Mouse (Mus musculus) lung, embryonic 14.5 days (tissue): Measurements from ENCODE around the gene Camta2. TPM values are rescaled to one million over a fixed set of nuclear protein-coding genes. Genes with fewer than 3 reads are reported as not detected.

Experiments
- ATAC-seq: fragments of 200-750 bp; cut with Nextera tagmentation; 2 replicates; pipeline ENCODE4 v1.8.0; 2017; ENCODE audit warnings: mild to moderate bottlenecking, moderate TSS enrichment, moderate library complexity; ENCODE audit not compliant: insufficient read depth
- DNase-seq: peaks from one replicate; pipeline ENCODE4 v3.0.0-alpha.2; 2015
- H3K27ac ChIP-seq: fragments of 300-500 bp; sonication (generic); 2 replicates; pipeline ENCODE4 v1.5.1; 2014; ENCODE audit warnings: low read depth, mild to moderate bottlenecking, moderate library complexity
- H3K27me3 ChIP-seq: fragments of 300-500 bp; sonication (generic); 2 replicates; pipeline ENCODE4 v1.6.1; 2014; ENCODE audit warnings: low read length, control low read depth; ENCODE audit not compliant: insufficient read depth
- H3K36me3 ChIP-seq: fragments of 300-500 bp; sonication (generic); 2 replicates; pipeline ENCODE4 v1.6.1; 2014; ENCODE audit warnings: control low read depth; ENCODE audit not compliant: insufficient read depth
- H3K4me1 ChIP-seq: fragments of 300-500 bp; sonication (generic); 2 replicates; pipeline ENCODE4 v1.6.1; 2014; ENCODE audit warnings: antibody characterized with exemption, control low read depth; ENCODE audit not compliant: insufficient read depth
- H3K4me2 ChIP-seq: fragments of 300-500 bp; sonication (generic); 2 replicates; pipeline ENCODE4 v1.6.1; 2014; ENCODE audit warnings: mild to moderate bottlenecking
- H3K4me3 ChIP-seq: fragments of 300-500 bp; sonication (generic); 2 replicates; pipeline ENCODE4 v1.5.1; 2014; ENCODE audit warnings: low read depth, low read length
- H3K9ac ChIP-seq: fragments of 300-500 bp; sonication (generic); 2 replicates; pipeline ENCODE4 v1.6.1; 2014
- H3K9me3 ChIP-seq: fragments of 300-500 bp; sonication (generic); 2 replicates; pipeline ENCODE4 v1.6.1; 2016; ENCODE audit warnings: low read depth, low read length, control low read depth
- CTCF ChIP-seq: IDR thresholded peaks from 2 replicates; pipeline ENCODE4 v1.5.1; 2016; ENCODE audit warnings: antibody characterized with exemption, low read depth
- WGBS: fragments of 180-500 bp; shearing (Covaris S2); extraction: QIAGEN DNeasy Blood & Tissue Kit; methylation state at CpG from one replicate; pipeline ENCODE4 v1.1.7; 2014; 5-methylcytosine and 5-hydroxymethylcytosine counted together
- polyA plus RNA-seq: library from polyadenylated mRNA; unstranded; fragments of >200 nt; fragmentation: Nextera tagmentation; extraction: Ambion mirVana; gene quantifications from 2 replicates; pipeline ENCODE4 v1.2.1, GENCODE M21; 2014

Gene Camta2
- polyA plus RNA-seq, 1 experiment from 2014 or later, result 16.2 TPM

DNA sequence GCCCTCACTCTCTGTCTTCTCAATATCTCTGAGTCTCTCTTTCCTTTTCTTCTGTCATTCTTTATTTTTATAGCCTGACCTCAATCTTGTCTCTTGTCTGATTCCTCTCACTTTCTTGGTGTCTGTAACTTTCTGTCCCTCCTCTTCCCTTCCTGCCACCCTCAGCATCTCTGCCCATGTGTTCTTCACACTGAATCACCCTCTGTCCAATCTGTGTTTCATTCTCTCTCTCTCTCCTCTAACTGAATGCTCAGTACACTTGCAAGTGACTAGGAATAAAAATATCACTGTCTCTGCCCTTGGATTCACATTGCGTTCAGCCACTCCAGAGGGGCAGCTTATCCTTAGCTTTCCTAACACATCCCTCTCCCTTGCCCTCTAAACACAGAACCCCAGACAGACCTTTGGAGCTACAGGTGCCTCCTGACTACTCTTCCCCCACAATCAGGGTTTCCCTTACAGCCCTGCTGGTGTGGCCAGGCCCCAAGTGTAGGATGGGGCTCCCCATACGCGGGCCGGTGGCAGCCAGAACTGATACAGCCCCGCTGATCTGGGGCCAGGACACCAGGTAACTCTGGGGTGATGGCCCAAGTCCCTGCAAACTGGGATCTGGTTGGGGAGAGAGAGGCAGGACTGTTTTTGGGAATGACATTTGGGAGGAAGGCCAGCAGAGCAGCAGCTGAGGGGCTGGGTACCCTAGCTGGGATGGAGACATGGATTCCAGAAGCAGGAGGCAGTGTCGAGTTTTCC lies 14.3 kb upstream of the Camta2 start:
- peaks cover 8% of the 10 kb centered on the region; the same call in 1 of the 2 replicates for H3K4me1 ChIP-seq
- peaks cover 45% of the 10 kb centered on the region for H3K36me3 ChIP-seq
- peak overlapping the region; percentile 88 for H3K4me2 ChIP-seq
- H3K27ac ChIP-seq, result 0 out of 2 replicates have a peak overlapping the region, but pooled peaks have one; percentile 4
- H3K9ac ChIP-seq, result peak overlapping the region; percentile 36
- TF ChIP-seq CTCF, result no peak
- no peak for DNase-seq
- no peak for ATAC-seq
- H3K27me3 ChIP-seq, result no peaks in the 10 kb centered on the region
- H3K4me3 ChIP-seq, result peak overlapping the region; percentile 71
- H3K9me3 ChIP-seq, result no peaks in the 10 kb centered on the region
- 77% methylated on average over 6 of the region's 6 CpGs for WGBS

DNA sequence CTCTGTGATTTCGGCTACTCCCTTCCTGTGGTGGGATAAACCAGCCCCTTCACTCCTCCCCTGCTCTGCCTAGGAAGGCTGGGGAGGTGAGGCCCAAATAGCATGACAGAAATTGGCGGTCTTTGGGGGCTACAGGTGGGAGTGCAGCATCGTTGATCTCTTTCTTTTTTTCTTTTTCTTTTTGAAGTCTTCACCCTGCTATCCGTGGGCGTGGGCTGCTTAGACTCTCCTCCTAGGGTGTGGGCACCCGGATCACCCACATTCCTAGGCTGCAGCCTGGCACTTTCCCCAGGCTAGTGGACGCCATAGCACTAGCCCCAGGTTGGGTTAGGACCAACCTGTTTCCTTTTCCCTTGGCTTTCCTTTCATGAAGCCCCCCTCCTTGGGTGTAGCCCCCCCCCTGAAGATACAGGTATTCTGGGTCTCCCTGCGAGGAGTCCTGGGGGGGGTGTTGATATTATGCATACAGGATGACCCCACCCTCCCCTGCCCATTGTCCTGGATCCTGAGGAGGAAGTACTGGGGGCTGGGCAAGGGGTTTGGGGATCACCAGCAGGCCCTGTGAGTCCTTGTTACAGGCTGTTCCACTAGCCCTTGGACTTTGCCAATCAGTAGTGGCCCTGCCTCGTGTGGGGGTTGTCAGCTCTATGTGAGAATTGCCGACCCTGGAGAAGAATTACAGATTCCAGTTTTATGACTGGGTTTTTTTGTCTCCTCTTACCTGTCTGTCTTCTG lies 13.5 kb upstream of the Camta2 start:
- ATAC-seq, result no peak

DNA sequence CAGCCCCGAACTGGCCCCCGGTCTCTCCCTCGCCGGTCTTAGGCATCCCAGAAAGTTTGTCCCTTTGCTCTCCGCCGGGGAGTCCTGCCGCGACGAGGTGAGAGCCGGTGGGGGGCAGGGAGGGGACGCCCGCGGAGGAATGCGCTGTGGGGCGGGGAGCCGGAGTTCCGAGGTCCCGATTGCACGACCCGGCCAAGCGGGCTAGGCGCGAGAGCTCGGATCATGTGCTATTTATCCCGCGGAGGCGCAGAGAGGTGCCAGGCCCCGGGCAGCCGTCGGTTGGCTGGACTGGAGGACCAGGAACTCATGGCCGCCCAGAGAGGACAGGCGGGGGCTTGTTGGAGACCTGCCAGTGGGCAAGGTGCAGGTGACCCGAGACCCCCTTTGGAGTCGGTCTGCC lies 12.7 kb upstream of the Camta2 start:
- Histone ChIP-seq H3K27me3 (no peaks in the 10 kb centered on the region), H3K4me3 (peak overlapping the region; percentile 71), H3K9ac (peak overlapping the region; percentile 91), H3K4me2 (peak overlapping the region; percentile 88), H3K27ac (peak overlapping the region; percentile 96), H3K9me3 (no peaks in the 10 kb centered on the region), H3K36me3 (peaks cover 30% of the 10 kb centered on the region), H3K4me1 (peaks cover 8% of the 10 kb centered on the region; the same call in 1 of the 2 replicates)
- under 1% methylated on average over 34 of the region's 34 CpGs for WGBS
- DNase-seq, result peak; percentile 69
- ATAC-seq, result peak; percentile 38; the same call in 1 of the 2 replicates
- TF ChIP-seq CTCF, result no peak

More for the DNA sequence above, 13.5 kb upstream of the Camta2 start:
- Histone ChIP-seq H3K36me3 (peaks cover 37% of the 10 kb centered on the region), H3K9me3 (no peaks in the 10 kb centered on the region), H3K9ac (peak overlapping the region; percentile 91), H3K4me1 (peaks cover 8% of the 10 kb centered on the region; the same call in 1 of the 2 replicates), H3K27me3 (no peaks in the 10 kb centered on the region), H3K4me3 (peak overlapping the region; percentile 71), H3K27ac (peak overlapping the region; percentile 96; the same call in 1 of the 2 replicates), H3K4me2 (peak overlapping the region; percentile 88)
- peak; percentile 14 for DNase-seq
- no peak for TF ChIP-seq CTCF
- WGBS, result 14% methylated on average over 10 of the region's 10 CpGs

DNA sequence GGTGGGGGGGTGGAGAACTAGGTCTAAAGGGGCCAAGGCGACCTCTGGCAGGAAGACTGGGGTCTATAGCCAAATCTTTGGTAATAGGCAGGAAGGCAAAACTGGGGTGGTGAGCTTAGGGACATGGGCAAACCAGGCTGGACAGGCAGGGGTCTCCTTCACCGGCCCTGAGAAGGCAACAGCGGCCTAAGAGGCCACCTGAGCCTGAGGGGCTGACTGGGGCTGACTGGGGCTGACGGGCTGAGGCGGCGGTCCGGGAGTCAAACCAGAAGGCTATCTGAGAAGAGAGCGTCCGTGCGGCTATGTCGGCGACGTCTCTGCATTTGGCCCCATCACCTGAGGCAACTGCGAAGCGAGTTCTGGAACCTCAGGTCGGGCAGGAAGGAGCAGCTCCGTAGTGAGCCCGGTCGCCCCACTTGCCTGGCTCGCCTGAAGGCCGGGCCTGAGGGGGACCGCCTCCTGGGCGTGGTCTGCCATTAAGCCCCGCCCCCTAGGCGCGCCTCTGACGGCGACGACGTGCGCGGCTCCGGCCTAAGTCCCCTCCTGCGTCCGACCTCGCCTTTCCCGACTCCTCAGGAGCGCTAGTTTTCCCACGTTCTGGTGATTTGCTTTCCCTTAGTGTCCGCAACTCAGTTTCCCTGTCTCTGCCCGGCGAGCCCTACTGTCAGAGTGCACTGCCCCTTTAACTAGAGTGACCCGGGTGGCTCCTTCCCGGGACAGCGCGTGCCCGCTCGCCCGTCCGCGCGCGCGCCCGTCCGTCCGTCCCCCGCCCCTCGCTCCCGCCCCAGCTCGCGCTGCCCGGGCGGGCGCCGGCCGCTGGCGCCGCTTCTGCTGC lies 12.0 kb upstream of the Camta2 start, which contains the start of the genes Inca1 and Kif1c:
Inca1 (minus strand) TSS at position 434 of the 835 bp plus-strand sequence.
Kif1c (plus strand) TSS at position 827 of the 835 bp plus-strand sequence.
- WGBS, result 1% methylated on average over 62 of the region's 69 CpGs
- ATAC-seq (peak; percentile 95), DNase-seq (peak; percentile 97)
- Histone ChIP-seq H3K27ac (peak within 1 kb of the TSS; percentile 96), H3K9ac (peak within 1 kb of the TSS; percentile 91), H3K27me3 (no peaks in the 10 kb centered on the region), H3K9me3 (no peaks in the 10 kb centered on the region), H3K4me3 (peak within 1 kb of the TSS; percentile 71), H3K4me2 (peak within 1 kb of the TSS; percentile 88), H3K36me3 (peaks cover 23% of the 10 kb centered on the region), H3K4me1 (peaks cover 8% of the 10 kb centered on the region; the same call in 1 of the 2 replicates)
- TF ChIP-seq CTCF, result no peak

DNA sequence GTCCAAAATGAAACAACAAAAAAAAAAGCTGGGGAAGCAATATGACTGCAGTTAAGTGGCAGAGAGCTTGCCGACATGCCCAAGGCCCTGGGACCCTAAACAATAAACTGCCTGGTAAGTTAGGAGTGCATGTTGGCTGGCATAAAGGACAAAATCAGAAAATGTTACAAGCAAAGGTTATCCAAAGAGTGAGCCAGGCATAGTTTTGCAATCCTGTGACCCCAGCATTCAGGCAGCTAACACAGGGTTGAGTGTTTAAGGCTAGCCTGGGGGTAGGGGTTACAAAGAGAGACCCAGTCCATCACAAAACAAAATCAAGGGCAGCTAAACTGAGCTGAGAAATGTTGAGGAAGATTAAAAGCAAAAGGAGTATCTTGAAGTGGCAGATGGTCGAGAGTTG lies 11.1 kb upstream of the Camta2 start:
- H3K9me3 ChIP-seq, result no peaks in the 10 kb centered on the region
- 0 out of 2 replicates have a peak overlapping the region, but pooled peaks have one; percentile 88 for H3K4me2 ChIP-seq
- H3K27ac ChIP-seq, result no peak overlapping the region
- H3K4me1 ChIP-seq, result peaks cover 8% of the 10 kb centered on the region; the same call in 1 of the 2 replicates
- H3K9ac ChIP-seq, result no peak overlapping the region
- WGBS, result 80% methylated on average over 2 of the region's 2 CpGs
- H3K27me3 ChIP-seq, result no peaks in the 10 kb centered on the region
- DNase-seq (no peak), ATAC-seq (no peak)
- peaks cover 14% of the 10 kb centered on the region for H3K36me3 ChIP-seq
- H3K4me3 ChIP-seq, result no peak overlapping the region
- no peak for TF ChIP-seq CTCF

DNA sequence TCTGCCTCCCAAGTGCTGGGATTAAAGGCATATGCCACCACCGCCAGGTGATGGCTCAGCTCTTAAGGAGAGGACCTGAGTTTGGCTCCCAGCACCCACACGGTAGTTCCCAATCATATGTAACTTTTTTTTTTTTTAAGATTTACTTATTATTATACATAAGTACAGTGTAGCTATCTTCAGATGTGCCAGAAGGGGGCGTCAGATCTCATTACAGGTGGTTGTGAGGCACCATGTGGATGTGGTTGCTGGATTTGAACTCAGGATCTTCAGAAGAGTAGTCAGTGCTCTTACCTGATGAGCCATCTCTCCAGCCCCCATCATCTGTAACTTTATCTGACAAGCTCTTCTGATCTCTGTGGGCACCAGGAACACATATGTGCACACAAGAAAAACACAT lies 9.5 kb upstream of the Camta2 start:
- H3K4me3 ChIP-seq, result no peak overlapping the region
- no peak overlapping the region for H3K9ac ChIP-seq
- no peaks in the 10 kb centered on the region for H3K36me3 ChIP-seq
- H3K4me1 ChIP-seq, result peaks cover 5% of the 10 kb centered on the region; the same call in 1 of the 2 replicates
- ATAC-seq, result no peak
- no peak overlapping the region for H3K27ac ChIP-seq
- WGBS, result 69% methylated on average over 3 of the region's 3 CpGs
- H3K27me3 ChIP-seq, result no peaks in the 10 kb centered on the region
- H3K4me2 ChIP-seq, result no peak overlapping the region
- no peaks in the 10 kb centered on the region for H3K9me3 ChIP-seq
- no peak for DNase-seq
- TF ChIP-seq CTCF, result 0 out of 2 replicates have a peak, but pooled peaks have one; percentile 7
